Mouse (Mus musculus): Measurements from ENCODE around the gene S100z. TPM values are rescaled to one million over a fixed set of nuclear protein-coding genes. Genes with fewer than 3 reads are reported as not detected.

S100z gene
- polyA plus RNA-seq, 1 experiment from 2014 or later, result not detected

DNA sequence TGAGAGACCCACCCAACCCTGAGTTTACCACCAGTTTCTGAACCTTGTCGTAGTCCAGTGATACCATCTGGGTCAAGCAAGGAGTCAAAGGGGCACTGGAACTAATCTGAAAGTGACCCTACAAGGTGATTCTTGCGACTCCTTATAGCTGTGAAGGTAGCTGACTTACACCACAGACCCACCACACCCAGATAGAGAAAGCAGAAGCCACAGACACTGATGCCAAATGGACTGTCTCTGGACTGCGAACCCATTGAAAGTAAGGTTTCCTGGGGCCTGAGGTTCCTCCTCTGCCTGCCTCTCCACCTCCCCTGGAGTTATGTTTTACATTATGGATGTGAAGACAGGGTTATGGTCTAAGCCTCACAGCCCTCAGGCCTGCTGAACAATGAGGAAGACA lies 18.1 kb upstream of the S100z start:
- Histone ChIP-seq H3K4me2 (replicated peaks; ENCODE audit: low read depth, low read length) (no peak overlapping the region), H3K9me3 (ENCODE audit: low read length) (no peaks in the 10 kb centered on the region), H3K27ac (ENCODE audit: low read length) (no peak overlapping the region), H3K36me3 (ENCODE audit: insufficient read depth, low read length) (no peaks in the 10 kb centered on the region), H3K27me3 (ENCODE audit: insufficient read depth, low read length) (no peaks in the 10 kb centered on the region), H3K4me3 (ENCODE audit: low read length) (no peak overlapping the region), H3K4me1 (ENCODE audit: insufficient read depth, low read length) (peaks cover 7% of the 10 kb centered on the region), H3K9ac (replicated peaks; ENCODE audit: low read length) (no peak overlapping the region)
- ATAC-seq (ENCODE audit: low FRiP score, low TSS enrichment), result no peak
- 88% methylated on average over 3 of the region's 3 CpGs for WGBS

DNA sequence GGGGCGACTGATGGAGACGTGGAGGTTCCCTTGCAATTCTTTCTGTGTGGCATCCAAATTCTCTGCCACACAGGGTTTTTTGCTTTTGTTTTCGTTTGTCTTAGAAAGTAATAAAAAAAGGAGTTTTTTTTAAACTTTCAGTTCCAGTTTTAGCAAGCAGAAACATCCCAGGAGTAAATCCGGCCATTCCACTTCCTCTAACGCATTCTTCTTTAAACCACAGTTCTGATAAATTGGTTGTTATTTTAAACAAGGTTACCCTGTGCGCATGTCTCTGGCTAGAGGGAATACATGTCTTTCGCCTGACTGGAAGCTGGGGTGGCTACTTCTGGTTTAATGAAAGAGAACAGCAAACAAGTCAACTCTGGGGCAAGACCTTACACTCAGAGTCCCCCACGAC lies 16.3 kb upstream of the S100z start:
- Histone ChIP-seq H3K4me3 (ENCODE audit: low read length) (no peak overlapping the region), H3K4me1 (ENCODE audit: insufficient read depth, low read length) (peaks cover 7% of the 10 kb centered on the region), H3K36me3 (ENCODE audit: insufficient read depth, low read length) (no peaks in the 10 kb centered on the region), H3K27ac (ENCODE audit: low read length) (no peak overlapping the region), H3K4me2 (replicated peaks; ENCODE audit: low read depth, low read length) (no peak overlapping the region), H3K9ac (replicated peaks; ENCODE audit: low read length) (no peak overlapping the region), H3K27me3 (ENCODE audit: insufficient read depth, low read length) (no peaks in the 10 kb centered on the region), H3K9me3 (ENCODE audit: low read length) (no peaks in the 10 kb centered on the region)
- 44% methylated on average over 8 of the region's 8 CpGs for WGBS
- ATAC-seq (ENCODE audit: low FRiP score, low TSS enrichment), result no peak

DNA sequence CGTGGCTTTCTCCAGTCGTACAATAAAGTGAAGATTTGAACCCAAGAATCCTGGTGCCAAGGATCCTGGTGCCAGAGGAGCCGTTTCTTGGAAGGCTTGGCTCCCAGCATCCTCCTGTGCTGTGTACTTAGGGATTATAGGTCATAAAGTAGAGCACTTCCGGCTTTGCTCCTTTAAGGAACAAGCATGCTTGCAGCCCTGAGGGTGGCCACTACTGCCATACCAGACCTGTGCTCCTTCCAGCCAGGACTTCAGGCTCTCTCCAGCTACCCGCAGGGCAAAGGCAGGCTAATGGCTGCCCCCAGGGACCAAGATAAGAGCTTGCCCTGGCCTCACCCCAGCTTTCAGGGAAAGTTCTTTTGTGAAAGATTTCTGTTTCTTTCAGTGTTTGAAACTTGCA lies 14.8 kb upstream of the S100z start:
- no peak overlapping the region for H3K27ac ChIP-seq (ENCODE audit: low read length)
- no peak for ATAC-seq (ENCODE audit: low FRiP score, low TSS enrichment)
- H3K4me1 ChIP-seq (ENCODE audit: insufficient read depth, low read length), result peaks cover 7% of the 10 kb centered on the region
- H3K9ac ChIP-seq (replicated peaks; ENCODE audit: low read length), result no peak overlapping the region
- WGBS, result 65% methylated on average over 5 of the region's 5 CpGs
- no peaks in the 10 kb centered on the region for H3K27me3 ChIP-seq (ENCODE audit: insufficient read depth, low read length)
- H3K4me2 ChIP-seq (replicated peaks; ENCODE audit: low read depth, low read length), result no peak overlapping the region
- no peaks in the 10 kb centered on the region for H3K9me3 ChIP-seq (ENCODE audit: low read length)
- H3K36me3 ChIP-seq (ENCODE audit: insufficient read depth, low read length), result no peaks in the 10 kb centered on the region
- no peak overlapping the region for H3K4me3 ChIP-seq (ENCODE audit: low read length)

DNA sequence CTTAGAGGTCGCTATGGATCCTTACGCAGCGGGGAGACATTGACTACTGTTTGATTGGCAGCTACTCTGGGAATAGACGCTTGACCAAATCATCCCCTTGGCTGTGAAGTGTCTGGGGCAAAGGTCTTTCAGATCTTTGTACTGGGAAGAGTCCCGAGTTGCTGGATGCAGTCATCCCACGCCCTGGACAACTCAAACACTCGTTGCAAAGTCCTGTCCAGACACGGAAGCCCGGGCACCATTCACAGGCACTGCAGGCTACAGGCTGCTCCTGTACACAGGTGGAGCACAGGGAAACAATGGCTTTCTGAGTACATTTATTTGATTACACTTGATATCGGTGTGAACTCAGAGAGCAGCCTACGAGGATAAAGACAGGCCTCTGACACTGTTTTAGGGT lies 12.8 kb upstream of the S100z start:
- Histone ChIP-seq H3K27me3 (ENCODE audit: insufficient read depth, low read length) (no peaks in the 10 kb centered on the region), H3K27ac (ENCODE audit: low read length) (no peak overlapping the region), H3K4me1 (ENCODE audit: insufficient read depth, low read length) (peaks cover 7% of the 10 kb centered on the region), H3K4me3 (ENCODE audit: low read length) (no peak overlapping the region), H3K36me3 (ENCODE audit: insufficient read depth, low read length) (no peaks in the 10 kb centered on the region), H3K4me2 (replicated peaks; ENCODE audit: low read depth, low read length) (no peak overlapping the region), H3K9ac (replicated peaks; ENCODE audit: low read length) (no peak overlapping the region), H3K9me3 (ENCODE audit: low read length) (no peaks in the 10 kb centered on the region)
- 73% methylated on average over 11 of the region's 11 CpGs for WGBS
- no peak for ATAC-seq (ENCODE audit: low FRiP score, low TSS enrichment)

DNA sequence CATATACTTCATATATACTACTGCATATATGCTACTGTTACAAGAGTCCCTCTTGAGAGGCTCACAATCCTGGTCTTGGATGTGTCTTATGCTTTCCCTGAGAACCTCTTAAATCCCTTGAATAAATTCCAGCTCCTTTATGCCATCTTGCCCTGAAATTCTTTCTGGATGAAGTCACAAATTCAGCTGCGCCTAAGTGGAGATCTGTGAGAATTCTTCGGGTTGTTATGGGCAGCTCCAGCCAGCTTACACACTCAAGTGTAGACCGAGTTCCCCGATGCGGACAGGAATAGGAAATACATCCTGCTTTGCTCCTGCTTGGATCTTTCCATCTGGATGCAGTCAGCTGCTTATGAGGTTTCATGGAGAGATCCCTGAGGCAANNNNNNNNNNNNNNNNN lies 6.1 kb upstream of the S100z start:
- Histone ChIP-seq H3K27me3 (ENCODE audit: insufficient read depth, low read length) (no peaks in the 10 kb centered on the region; the same call in 1 of the 2 replicates), H3K36me3 (ENCODE audit: insufficient read depth, low read length) (no peaks in the 10 kb centered on the region), H3K9me3 (ENCODE audit: low read length) (no peaks in the 10 kb centered on the region), H3K4me2 (replicated peaks; ENCODE audit: low read depth, low read length) (no peak overlapping the region), H3K4me1 (ENCODE audit: insufficient read depth, low read length) (no peaks in the 10 kb centered on the region), H3K9ac (replicated peaks; ENCODE audit: low read length) (no peak overlapping the region), H3K4me3 (ENCODE audit: low read length) (no peak overlapping the region), H3K27ac (ENCODE audit: low read length) (no peak overlapping the region)
- WGBS, result 51% methylated on average over 5 of the region's 5 CpGs
- ATAC-seq (ENCODE audit: low FRiP score, low TSS enrichment), result no peak

DNA sequence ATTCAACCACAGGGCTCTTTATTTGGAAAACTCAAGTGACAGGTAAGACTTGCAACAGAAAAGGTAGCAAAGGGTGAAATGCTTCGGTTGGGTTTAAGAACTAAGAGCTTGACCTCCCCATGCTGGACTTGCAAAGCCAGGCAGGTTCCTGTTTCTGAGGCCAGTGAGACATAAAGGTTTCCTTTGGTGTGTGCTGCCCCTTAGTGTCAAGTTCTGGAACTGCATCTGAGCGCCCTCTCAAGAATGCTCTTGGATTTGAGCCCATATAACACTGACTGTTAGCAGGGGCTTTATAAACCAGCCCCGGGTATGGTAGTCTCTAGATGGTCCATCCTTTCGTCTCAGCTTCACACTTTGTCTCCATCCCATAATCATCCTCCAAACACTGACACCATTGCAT lies 2.9 kb upstream of the S100z start:
- no peak overlapping the region for H3K9ac ChIP-seq (replicated peaks; ENCODE audit: low read length)
- H3K27ac ChIP-seq (ENCODE audit: low read length), result no peak overlapping the region
- no peaks in the 10 kb centered on the region; the same call in 1 of the 2 replicates for H3K27me3 ChIP-seq (ENCODE audit: insufficient read depth, low read length)
- H3K9me3 ChIP-seq (ENCODE audit: low read length), result no peaks in the 10 kb centered on the region
- no peaks in the 10 kb centered on the region for H3K36me3 ChIP-seq (ENCODE audit: insufficient read depth, low read length)
- H3K4me1 ChIP-seq (ENCODE audit: insufficient read depth, low read length), result no peaks in the 10 kb centered on the region
- H3K4me2 ChIP-seq (replicated peaks; ENCODE audit: low read depth, low read length), result no peak overlapping the region
- WGBS, result 12% methylated on average over 4 of the region's 4 CpGs
- ATAC-seq (ENCODE audit: low FRiP score, low TSS enrichment), result peak; percentile 59; the same call in 1 of the 2 replicates
- H3K4me3 ChIP-seq (ENCODE audit: low read length), result no peak overlapping the region

DNA sequence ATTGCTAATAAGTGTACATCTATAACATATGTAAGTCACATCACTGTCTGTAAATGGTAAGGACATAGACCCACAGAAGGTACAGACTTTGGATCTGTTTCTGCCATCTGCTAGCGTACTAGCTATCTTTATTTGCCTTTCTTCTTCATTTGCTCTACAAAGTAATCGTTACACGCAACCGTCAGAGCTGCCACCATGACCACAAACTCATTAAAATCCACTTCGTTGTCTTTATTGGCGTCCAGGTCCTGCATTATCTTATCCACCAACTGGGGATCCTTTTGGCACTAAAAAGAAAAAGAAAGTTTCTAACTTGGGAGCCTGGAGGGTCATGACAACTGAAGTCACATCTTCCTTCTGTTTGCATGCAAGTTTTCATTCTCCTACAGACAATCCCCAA lies 1.3 kb downstream of the S100z start:
- no peak for ATAC-seq (ENCODE audit: low FRiP score, low TSS enrichment)
- WGBS, result 82% methylated on average over 6 of the region's 6 CpGs
- Histone ChIP-seq H3K27ac (ENCODE audit: low read length) (no peak overlapping the region), H3K9me3 (ENCODE audit: low read length) (0 out of 2 replicates have a peak, but pooled peaks cover under 1% of the 10 kb centered on the region), H3K36me3 (ENCODE audit: insufficient read depth, low read length) (no peaks in the 10 kb centered on the region), H3K4me1 (ENCODE audit: insufficient read depth, low read length) (no peaks in the 10 kb centered on the region), H3K4me3 (ENCODE audit: low read length) (no peak overlapping the region), H3K27me3 (ENCODE audit: insufficient read depth, low read length) (no peaks in the 10 kb centered on the region; the same call in 1 of the 2 replicates), H3K4me2 (replicated peaks; ENCODE audit: low read depth, low read length) (no peak overlapping the region), H3K9ac (replicated peaks; ENCODE audit: low read length) (no peak overlapping the region)

DNA sequence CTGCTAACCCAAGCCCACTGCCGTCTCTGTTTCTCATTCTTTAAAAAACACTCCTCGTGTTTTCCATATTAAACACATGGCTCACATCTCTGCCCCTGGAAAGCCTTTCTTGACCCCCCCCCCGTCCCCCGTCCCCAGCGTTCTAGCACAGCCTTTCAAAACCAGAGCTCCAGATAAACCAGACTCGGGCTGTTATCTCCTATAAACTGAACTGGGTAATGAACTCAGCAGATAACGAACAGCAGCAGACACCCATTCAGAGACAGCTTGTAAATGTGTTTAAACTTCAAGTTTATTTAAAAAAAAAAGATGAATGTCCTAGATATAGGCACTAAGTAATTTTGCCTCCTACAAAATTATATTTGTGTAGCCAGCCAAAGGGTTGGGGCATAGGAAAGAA lies 3.4 kb downstream of the S100z start:
- 70% methylated on average over 7 of the region's 7 CpGs for WGBS
- no peak for ATAC-seq (ENCODE audit: low FRiP score, low TSS enrichment)

DNA sequence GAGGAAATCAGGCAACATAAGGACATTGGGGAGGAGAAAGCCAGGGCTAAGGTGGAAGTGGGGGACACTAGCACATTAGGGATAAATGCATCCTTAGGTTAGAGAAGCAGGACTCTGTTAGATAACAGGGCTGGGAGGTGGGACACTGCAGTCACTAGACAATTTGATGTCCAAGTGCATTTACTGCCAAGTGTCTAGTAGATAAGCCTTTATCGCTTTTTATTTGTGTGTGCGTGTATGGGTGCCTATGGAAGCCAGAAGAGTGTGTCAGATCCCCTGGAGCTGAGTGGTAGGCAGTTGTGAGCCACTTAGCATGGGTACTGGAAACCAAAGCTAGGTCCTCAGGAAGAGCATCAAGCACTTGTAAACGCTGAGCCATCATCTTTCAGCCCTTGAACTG lies 4.2 kb downstream of the S100z start:
- Histone ChIP-seq H3K9me3 (ENCODE audit: low read length) (0 out of 2 replicates have a peak, but pooled peaks cover 4% of the 10 kb centered on the region), H3K4me3 (ENCODE audit: low read length) (no peak overlapping the region), H3K9ac (replicated peaks; ENCODE audit: low read length) (no peak overlapping the region), H3K4me2 (replicated peaks; ENCODE audit: low read depth, low read length) (no peak overlapping the region), H3K27ac (ENCODE audit: low read length) (no peak overlapping the region), H3K36me3 (ENCODE audit: insufficient read depth, low read length) (no peaks in the 10 kb centered on the region), H3K4me1 (ENCODE audit: insufficient read depth, low read length) (no peaks in the 10 kb centered on the region), H3K27me3 (ENCODE audit: insufficient read depth, low read length) (no peaks in the 10 kb centered on the region; the same call in 1 of the 2 replicates)
- ATAC-seq (ENCODE audit: low FRiP score, low TSS enrichment), result no peak
- 83% methylated on average over 3 of the region's 3 CpGs for WGBS

More for the DNA sequence above, 3.4 kb downstream of the S100z start:
- H3K27ac ChIP-seq (ENCODE audit: low read length), result no peak overlapping the region
- H3K4me2 ChIP-seq (replicated peaks; ENCODE audit: low read depth, low read length), result no peak overlapping the region
- H3K4me3 ChIP-seq (ENCODE audit: low read length), result no peak overlapping the region
- H3K4me1 ChIP-seq (ENCODE audit: insufficient read depth, low read length), result no peaks in the 10 kb centered on the region
- no peaks in the 10 kb centered on the region for H3K36me3 ChIP-seq (ENCODE audit: insufficient read depth, low read length)
- H3K9me3 ChIP-seq (ENCODE audit: low read length), result 0 out of 2 replicates have a peak, but pooled peaks cover 4% of the 10 kb centered on the region
- H3K9ac ChIP-seq (replicated peaks; ENCODE audit: low read length), result no peak overlapping the region
- no peaks in the 10 kb centered on the region; the same call in 1 of the 2 replicates for H3K27me3 ChIP-seq (ENCODE audit: insufficient read depth, low read length)

DNA sequence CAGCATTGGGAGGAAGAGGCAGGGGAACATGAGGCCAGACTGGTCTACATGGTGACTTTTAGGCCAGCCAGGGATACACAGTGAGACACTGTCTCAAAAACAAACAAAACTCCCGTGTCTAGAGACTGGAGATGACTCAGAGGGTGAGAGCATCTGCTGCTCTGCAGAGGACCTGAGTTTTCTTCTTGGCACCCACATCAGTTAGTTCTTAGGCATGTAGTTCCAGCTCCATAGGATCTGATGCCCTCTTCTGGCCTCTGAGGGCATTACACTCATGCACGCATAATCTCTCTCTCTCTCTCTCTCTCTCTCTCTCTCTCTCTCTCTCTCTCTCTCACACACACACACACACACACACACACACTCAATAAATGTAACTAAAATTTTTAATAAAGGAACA lies 7.6 kb downstream of the S100z start:
- Histone ChIP-seq H3K9ac (replicated peaks; ENCODE audit: low read length) (no peak overlapping the region), H3K27ac (ENCODE audit: low read length) (no peak overlapping the region), H3K9me3 (ENCODE audit: low read length) (0 out of 2 replicates have a peak, but pooled peaks cover 4% of the 10 kb centered on the region), H3K4me3 (ENCODE audit: low read length) (no peak overlapping the region), H3K36me3 (ENCODE audit: insufficient read depth, low read length) (no peaks in the 10 kb centered on the region), H3K4me2 (replicated peaks; ENCODE audit: low read depth, low read length) (no peak overlapping the region), H3K27me3 (ENCODE audit: insufficient read depth, low read length) (no peaks in the 10 kb centered on the region), H3K4me1 (ENCODE audit: insufficient read depth, low read length) (no peaks in the 10 kb centered on the region)
- no peak for ATAC-seq (ENCODE audit: low FRiP score, low TSS enrichment)
- WGBS, result 81% methylated on average over 2 of the region's 2 CpGs

Data from kidney, embryonic 16.5 days (tissue).